Mouse (Mus musculus): ENCODE results near the gene Smim20. TPM values are rescaled to one million over a fixed set of nuclear protein-coding genes. Genes with fewer than 3 reads are reported as not detected.

Gene Smim20
- total RNA-seq, 1 experiment from 2014 or later = 44.4 TPM

GRCm38 (mm10) chr5:53261999-53262398, 4.9 kb upstream of the Smim20 start:
- ATAC-seq (replicated peaks; ENCODE audit: insufficient number of reproducible peaks, low FRiP score, low TSS enrichment, poor library complexity, severe bottlenecking) = no peak

GRCm38 (mm10) chr5:53264061-53264460, 2.8 kb upstream of the Smim20 start:
- no peak for ATAC-seq (replicated peaks; ENCODE audit: insufficient number of reproducible peaks, low FRiP score, low TSS enrichment, poor library complexity, severe bottlenecking)

- ATAC-seq (replicated peaks; ENCODE audit: insufficient number of reproducible peaks, low FRiP score, low TSS enrichment, poor library complexity, severe bottlenecking) = no peak
Measured at GRCm38 (mm10) chr5:53265740-53266139, 1.1 kb upstream of the Smim20 start.

- ATAC-seq (replicated peaks; ENCODE audit: insufficient number of reproducible peaks, low FRiP score, low TSS enrichment, poor library complexity, severe bottlenecking) = no peak
Measured at GRCm38 (mm10) chr5:53266181-53266580, 702 bp upstream of the Smim20 start.

- no peak for ATAC-seq (replicated peaks; ENCODE audit: insufficient number of reproducible peaks, low FRiP score, low TSS enrichment, poor library complexity, severe bottlenecking)
Measured at GRCm38 (mm10) chr5:53268095-53268692, 1.3 kb downstream of the Smim20 start.

GRCm38 (mm10) chr5:53269799-53270198, 2.9 kb downstream of the Smim20 start:
- no peak for ATAC-seq (replicated peaks; ENCODE audit: insufficient number of reproducible peaks, low FRiP score, low TSS enrichment, poor library complexity, severe bottlenecking)

GRCm38 (mm10) chr5:53270947-53271711, 4.2 kb downstream of the Smim20 start:
- ATAC-seq (replicated peaks; ENCODE audit: insufficient number of reproducible peaks, low FRiP score, low TSS enrichment, poor library complexity, severe bottlenecking) = no peak

GRCm38 (mm10) chr5:53272626-53273025, 5.7 kb downstream of the Smim20 start:
- no peak for ATAC-seq (replicated peaks; ENCODE audit: insufficient number of reproducible peaks, low FRiP score, low TSS enrichment, poor library complexity, severe bottlenecking)

- no peak for ATAC-seq (replicated peaks; ENCODE audit: insufficient number of reproducible peaks, low FRiP score, low TSS enrichment, poor library complexity, severe bottlenecking)
Measured at GRCm38 (mm10) chr5:53273699-53274430, 7.0 kb downstream of the Smim20 start.

GRCm38 (mm10) chr5:53274811-53275355, 8.0 kb downstream of the Smim20 start:
- ATAC-seq (replicated peaks; ENCODE audit: insufficient number of reproducible peaks, low FRiP score, low TSS enrichment, poor library complexity, severe bottlenecking) = no peak

- ATAC-seq (replicated peaks; ENCODE audit: insufficient number of reproducible peaks, low FRiP score, low TSS enrichment, poor library complexity, severe bottlenecking) = no peak
Measured at GRCm38 (mm10) chr5:53275376-53275775, 8.5 kb downstream of the Smim20 start.

- ATAC-seq (replicated peaks; ENCODE audit: insufficient number of reproducible peaks, low FRiP score, low TSS enrichment, poor library complexity, severe bottlenecking) = no peak
Measured at GRCm38 (mm10) chr5:53276470-53277022, 9.7 kb downstream of the Smim20 start.

- ATAC-seq (replicated peaks; ENCODE audit: insufficient number of reproducible peaks, low FRiP score, low TSS enrichment, poor library complexity, severe bottlenecking) = no peak
Measured at GRCm38 (mm10) chr5:53277716-53278263, 10.9 kb downstream of the Smim20 start.

GRCm38 (mm10) chr5:53279216-53279813, 12.4 kb downstream of the Smim20 start:
- ATAC-seq (replicated peaks; ENCODE audit: insufficient number of reproducible peaks, low FRiP score, low TSS enrichment, poor library complexity, severe bottlenecking) = no peak

GRCm38 (mm10) chr5:53282487-53282886, 15.6 kb downstream of the Smim20 start:
- ATAC-seq (replicated peaks; ENCODE audit: insufficient number of reproducible peaks, low FRiP score, low TSS enrichment, poor library complexity, severe bottlenecking) = no peak

GRCm38 (mm10) chr5:53286406-53286805, 19.5 kb downstream of the Smim20 start:
- no peak for ATAC-seq (replicated peaks; ENCODE audit: insufficient number of reproducible peaks, low FRiP score, low TSS enrichment, poor library complexity, severe bottlenecking)

GRCm38 (mm10) chr5:53289438-53289837, 22.6 kb downstream of the Smim20 start:
- no peak for ATAC-seq (replicated peaks; ENCODE audit: insufficient number of reproducible peaks, low FRiP score, low TSS enrichment, poor library complexity, severe bottlenecking)

GRCm38 (mm10) chr5:53294627-53295026, 27.7 kb downstream of the Smim20 start:
- ATAC-seq (replicated peaks; ENCODE audit: insufficient number of reproducible peaks, low FRiP score, low TSS enrichment, poor library complexity, severe bottlenecking) = no peak
